Mouse (Mus musculus) naive thymus-derived CD4-positive, alpha-beta T cell, adult 2 months (primary cell): ENCODE results near the gene Bmp2k.

Experiments used
- DNase-seq: peaks from one replicate; pipeline ENCODE4 v3.0.0-alpha.2; 2011; ENCODE audit warnings: low read depth

Gene Bmp2k

DNA sequence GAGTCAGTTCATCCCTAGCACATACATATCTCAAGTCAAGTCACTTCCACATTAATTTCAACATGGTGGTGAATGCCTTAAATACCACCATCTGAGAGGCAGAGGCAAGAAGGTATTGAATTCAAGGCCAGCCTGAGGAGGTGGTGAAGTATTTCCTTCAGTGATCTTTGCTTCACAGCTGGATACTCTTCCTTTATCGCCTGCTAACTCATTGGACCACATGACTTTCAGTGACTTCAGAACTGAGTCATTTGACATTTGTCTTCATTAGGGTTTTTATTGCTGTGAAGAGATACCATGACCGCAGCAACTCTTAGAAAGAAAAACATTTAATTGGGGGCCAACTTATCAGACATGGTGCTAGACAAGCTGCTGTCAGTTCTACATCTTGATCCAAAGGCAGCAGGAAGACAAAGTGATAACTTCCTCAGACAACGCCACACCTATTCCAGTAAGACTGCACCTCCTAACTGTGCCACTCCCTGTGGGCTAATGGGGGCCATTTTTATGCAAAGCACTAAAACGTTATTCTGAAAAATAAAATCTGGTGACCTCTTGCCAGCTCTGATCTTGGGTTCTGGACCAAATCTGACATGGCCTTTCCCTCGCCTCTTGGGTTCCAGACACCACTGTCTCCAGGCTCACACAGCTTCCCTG lies 24.9 kb upstream of the Bmp2k start:
- no peak for DNase-seq

DNA sequence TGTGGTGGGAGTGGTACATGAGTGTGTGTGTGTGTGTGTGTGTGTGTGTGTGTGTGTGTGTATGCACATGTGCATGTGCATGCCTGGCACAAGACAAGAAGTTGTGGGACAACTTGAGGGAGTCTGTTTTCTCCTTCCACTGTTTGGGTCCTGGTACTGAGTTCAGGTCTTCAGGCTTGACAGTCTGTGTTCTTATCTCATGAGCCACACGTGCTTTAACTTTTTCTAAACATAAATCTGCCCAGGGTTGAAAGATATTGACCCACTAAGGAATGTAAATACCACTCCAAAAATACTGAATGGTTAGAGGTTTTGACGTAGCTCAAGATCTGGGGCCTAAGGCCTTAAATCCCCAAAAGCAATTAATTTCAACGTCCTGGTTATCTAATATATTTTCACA lies 23.8 kb upstream of the Bmp2k start:
- DNase-seq: no peak

DNA sequence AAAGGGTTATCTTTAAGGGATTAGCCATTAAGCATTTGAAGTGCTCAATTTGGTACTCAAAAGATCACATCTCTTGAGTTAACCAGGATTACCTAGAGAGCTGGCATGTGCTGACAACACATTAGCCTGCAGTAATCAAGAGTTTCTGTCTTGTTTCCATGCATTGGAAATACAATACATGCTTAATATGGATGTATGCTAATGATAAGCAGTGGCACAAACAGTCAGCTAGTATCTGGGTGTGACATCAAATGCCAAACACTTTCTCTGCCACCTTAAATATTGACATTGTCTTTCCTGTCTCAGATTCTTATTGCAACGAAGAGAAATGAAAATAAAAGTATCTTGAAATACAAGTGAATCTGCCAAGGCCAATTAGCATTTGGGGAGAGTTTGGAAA lies 22.8 kb upstream of the Bmp2k start:
- no peak for DNase-seq

DNA sequence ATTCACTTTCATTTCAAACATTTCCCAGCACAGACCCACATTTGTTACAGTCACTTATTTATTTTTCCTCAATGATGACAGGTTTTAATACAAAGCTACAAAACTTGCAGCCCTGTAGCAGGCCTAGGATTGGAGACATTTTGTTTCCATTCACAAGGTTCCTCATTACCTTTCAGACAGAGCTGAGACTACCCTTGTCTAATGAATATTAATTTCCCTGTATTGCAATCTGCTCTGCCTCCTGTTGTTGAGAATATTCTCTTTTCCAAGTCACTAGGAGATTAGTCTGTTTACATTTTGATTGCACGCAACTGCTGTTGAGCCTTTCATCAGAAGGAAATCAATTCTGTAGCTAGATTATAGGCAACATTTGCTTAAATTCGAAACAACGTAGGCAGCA lies 22.4 kb upstream of the Bmp2k start:
- DNase-seq: no peak

DNA sequence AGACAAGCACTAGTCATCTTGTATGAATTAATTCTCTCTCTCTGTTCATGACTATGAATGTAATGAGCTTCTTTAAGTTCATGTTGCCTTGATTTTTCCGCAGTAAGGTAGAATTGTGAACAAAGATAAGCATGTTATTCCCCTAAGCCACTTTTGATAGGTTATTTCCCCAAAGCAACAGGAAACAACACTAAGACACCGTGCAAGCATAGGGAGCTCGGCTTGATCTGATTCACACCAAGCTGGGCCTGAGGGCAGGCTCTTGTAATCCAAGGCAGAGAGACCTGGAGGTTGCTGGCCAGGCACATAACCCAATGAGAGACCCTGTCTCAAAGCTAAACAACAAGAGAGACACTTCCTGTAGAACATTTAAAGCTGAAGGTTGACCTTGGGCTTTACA lies 21.3 kb upstream of the Bmp2k start:
- no peak for DNase-seq

DNA sequence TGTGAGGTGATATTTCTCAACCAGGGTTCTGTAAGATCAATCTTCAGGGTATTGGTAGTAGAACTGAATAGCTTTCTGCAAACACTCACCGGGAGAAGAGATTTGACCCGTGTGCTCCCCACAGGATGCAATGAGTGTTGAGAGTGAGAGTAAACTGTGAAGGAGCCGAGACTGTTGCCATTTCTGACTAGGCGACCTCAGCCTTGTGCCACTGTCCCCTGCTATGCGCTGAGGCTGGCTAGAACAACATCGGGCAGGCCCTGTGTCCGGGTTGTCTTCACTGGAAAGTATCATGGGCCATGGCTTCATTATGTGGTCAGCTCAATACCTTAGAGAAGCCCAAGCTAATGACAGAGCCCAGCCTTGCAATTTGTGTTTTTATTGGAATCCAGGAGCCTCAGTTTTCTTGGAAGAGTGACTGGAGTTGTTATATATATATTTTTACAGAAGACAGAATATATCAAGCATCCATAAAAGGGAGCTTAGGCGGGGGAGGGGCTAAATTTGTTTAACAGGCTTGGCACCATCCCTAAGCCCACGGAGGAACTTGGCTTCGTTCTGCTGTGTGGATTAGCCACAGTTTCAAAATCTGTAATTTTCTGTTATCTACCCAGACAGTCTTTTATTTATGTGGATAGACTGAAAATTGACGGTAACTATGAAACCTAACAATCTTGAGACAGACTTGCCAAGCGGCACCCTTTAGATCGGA lies 18.0 kb upstream of the Bmp2k start:
- DNase-seq: no peak

DNA sequence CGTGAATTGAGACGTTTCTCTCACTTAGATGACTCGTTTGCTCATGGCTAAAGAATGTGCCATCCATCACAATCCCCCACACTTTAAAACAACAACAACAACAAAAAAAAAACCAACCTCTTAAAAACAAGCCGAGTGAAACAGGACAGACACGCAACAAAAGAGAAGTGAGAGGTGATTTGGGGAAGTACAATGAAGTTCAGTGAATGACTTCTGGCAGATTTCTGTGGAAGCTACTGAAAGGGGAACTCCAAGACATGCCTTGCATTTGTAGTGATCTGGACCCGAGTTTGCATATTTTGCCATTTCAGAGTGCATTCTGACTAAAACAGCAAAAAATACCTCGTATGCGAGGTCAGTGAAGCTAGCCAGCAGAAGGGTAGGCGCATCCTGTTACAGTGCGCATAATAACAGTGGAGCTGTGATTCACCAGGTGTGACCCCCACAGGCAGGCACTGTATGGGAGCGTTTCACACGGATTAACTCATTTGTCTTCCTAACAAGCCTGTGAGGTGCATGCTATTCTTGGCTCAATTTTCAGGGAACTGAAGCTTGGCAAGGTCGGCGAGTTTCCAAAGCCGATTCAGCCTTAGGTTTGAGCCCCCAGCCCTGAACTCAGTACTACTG lies 17.4 kb upstream of the Bmp2k start:
- DNase-seq: peak; percentile 19

DNA sequence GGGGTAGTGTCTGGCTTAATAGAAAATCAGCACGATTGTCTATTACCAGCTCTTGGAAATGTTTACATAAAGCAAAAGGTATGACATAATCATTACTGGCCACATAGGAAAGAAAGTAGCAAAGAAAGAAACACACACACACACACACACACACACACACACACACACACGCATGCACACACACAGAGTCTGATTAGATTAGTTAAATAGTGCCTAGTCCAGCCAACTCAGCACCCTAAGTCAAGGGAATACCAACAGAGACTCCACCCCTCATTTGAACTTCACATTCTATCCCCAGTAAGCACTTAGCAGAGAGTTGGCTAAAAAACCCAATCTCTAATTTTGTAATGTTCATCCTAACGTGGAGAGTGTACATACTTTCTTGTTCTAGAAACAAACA lies 15.5 kb upstream of the Bmp2k start:
- DNase-seq: no peak

DNA sequence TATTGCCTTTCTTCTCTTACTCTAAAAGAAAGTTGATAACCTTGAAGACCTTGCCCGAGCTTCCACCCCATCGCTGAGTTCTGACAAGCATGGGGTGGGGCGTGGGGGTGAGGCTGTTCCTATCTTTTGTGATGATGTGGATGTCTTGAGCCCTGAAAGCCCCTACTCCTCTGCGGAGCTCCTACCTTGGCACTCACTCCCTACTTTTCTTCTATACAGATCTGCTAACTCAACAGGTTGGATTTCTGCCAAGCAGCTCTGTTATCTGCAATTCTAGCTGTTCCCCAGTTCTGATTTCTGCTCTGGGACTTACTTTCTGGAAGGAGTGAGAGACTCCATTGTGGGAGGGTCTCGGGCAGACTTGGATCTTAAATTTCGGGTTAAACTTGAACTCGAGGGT lies 14.3 kb upstream of the Bmp2k start:
- DNase-seq: no peak

DNA sequence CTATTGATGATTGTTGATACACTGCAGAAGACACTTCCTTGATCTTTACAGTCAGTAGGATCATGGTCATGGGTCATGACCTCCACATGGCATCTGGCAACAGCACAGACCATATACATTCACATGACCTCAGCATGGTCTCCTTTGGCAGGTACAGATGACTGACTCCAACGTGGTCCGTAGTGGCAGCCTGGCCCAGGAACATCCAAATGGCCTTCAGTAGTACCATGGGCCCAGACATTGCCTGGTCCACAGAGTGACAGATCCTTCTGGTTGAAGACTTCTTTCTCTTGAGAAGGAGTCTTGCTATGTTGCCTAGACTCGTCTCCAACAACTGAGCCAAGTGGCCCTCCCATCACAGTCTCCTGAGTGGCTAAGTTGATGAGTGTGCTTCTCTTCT lies 10.6 kb upstream of the Bmp2k start:
- no peak for DNase-seq

DNA sequence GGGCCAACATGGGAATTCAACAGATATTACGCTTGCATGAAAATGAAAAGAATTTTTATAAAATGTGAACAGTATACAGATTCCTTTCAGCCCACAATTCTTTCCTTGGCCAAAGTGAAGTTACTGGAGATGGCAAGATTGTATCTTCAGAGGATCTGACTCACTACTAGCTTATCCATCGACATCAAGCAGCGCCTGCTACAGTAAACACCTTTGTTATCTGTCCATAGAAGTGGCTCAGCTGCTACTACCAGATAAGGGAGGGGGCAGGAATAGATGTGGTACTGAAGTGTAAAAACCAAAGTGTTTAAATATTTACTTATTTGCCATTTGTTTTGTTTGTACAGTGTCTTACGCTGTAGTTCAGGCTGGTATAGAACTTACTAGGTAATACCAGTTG lies 8.6 kb upstream of the Bmp2k start:
- no peak for DNase-seq

DNA sequence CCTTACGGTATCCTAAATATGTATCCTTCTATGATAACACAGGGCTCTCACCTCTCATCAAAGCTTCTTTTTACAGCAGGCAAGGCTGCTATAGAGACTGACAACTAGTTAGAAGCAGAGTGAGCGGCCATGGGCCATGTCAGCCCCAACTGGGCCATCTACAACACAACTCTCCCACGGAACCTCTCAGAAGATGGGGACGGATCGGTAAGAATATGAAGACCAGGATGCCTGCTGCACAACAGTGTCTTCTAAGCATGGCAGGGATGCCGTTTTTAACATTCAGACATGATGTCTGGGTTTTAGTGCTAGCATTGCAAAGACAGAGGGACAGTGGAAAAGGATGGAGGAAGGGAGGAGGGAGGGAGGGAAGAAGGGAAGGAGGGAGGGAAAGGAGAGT lies 6.3 kb upstream of the Bmp2k start:
- no peak for DNase-seq

DNA sequence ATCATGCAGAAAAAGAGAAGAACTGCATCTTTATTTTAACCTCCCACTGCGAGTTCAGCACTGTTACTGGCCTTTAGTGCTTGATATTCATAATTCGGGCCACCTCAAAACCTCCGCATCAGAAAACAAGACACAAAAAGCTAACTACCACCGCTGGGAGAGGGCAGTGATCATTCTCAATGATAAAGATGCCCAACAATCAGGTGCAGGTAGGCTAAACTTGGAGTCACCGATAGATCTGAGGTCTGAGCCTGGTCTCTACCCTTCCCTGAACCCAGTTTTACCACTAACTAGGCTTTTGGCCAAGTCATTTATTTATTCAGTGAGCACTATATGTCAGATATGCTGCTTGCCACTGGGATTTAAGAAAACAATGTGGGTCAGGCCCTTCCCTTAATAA lies 4.8 kb upstream of the Bmp2k start:
- DNase-seq: no peak

DNA sequence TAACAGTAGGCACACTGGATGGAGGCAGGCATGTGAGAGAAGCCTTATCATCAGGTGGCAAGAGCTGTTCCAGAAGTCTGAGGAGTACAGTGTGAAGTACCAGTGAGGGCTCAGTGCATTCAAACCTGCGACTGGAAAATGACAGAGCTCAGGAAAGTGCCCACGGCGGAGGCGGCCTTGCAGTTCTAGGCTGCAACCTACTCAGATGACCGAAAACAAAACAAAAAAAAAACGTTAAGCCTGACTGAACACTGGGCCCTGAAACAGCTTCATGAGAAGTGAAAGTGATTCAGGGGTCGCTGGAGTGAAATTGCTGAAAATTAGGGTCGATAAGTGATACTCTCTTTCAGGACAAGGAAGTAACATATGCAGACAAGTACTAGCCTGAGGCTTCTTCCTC lies 4.4 kb upstream of the Bmp2k start:
- DNase-seq: no peak

DNA sequence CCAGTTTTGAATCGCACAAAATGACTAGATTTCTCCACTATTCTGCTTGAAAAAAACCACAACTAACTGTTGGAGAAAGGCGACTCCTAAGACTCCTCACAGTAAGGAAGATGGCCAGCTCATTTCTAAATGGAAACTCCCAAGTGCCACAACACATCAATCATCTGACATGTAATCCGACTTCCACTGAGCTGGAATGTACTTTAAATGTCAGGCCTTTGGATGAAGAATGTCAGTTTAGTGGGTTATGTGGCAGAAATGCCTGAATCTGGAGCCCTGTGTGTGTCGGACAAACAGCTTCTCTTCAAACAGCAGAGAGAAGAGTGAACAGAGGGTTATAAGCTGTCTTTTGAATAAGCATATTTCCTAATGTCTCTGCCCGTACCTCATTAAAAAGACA lies 1.7 kb upstream of the Bmp2k start:
- DNase-seq: peak; percentile 15

DNA sequence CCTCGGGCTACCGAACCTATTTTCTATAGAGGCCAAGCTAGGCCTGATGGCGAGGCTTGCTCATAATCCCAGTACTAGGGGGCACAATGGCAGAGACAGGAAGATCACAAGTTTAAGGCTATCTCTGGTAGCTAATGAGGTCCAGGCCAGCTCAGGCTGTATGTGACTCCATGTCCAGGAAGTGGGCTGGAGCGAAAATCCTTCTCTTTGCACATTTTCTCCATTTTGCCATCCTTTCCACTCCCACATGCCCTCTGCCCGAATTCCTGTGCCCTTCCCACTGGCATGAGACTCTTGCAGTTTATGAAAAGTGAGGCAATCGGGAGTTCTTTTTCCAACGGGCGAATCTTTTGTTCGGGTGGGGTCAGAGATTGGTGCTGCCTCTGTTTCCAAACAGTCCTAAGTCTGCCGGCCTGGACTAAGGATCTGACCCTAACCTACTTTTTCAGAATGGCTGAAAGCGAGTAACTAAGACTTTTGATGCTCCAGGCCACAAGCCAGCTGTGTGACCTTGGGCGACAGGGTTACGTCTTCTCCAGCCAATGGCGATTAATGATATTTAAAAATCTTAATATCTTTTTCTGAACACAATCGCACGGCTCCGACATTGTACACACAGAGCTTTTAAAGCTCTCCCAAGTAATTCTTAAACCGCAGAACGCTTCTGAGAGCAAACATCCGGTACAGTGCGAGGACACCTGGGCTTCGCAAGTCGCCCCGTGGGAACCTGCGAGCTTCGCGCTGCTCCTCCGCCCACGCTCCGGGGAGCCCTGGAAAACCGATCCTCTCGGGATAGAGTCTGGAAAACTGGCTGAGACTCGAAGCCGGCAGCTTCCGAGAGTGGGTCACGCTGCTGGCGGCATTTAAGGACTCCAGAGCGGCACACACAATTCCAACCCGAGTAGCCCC lies 834 bp upstream of the Bmp2k start:
- peak; percentile 84 for DNase-seq

DNA sequence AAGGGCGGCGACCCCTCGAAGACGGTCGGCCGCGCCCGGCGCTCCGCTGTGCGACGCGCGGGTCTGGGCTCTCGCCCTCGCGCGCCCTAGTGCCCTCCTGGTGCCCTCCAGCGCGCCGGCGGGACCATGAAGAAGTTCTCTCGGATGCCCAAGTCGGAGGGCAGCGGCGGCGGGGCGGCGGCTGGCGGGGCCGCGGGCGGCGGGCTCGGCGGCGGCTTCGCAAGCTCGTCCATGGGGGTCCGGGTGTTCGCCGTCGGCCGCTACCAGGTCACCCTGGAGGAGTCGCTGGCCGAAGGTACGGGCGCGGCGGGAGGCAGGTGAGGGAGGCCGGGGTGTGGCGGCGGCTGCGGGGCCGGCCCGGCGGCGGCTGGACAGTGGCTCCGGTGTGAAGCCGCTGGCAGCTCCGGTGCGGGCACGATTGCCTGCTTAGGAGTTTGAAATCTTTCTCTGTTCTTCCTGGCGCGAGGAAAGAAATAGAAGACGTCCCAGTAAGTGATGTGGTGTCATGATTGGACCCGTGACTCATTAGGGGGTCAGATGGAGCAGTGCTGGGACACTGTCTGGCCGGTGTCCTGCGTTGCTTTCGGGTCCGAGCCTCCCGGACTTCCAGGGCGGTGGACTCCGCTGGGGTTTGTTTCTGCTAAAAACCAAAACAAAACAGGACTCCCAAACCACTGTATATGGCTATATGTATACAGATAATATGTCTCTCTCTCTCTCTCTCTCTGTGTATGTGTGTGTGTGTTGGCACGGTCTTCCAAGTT lies 495 bp downstream of the Bmp2k start:
- DNase-seq: peak; percentile 53

DNA sequence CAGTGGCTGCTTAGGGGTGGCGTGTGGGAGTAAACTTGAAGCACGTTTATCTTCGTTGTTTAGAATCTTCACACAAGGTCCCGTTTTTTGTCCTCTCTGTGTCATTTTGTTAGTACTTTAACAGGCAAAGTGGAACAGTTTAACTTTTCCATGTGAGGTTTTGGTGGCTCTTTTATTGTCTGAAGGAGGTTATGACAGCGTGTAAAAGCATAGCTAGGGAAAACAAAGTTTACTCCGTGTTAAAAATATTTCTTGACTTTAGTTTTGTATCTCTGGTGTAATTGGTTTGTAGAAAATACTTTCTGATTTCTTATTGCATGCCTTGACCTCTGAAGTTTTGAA lies 1.0 kb downstream of the Bmp2k start:
- no peak for DNase-seq

DNA sequence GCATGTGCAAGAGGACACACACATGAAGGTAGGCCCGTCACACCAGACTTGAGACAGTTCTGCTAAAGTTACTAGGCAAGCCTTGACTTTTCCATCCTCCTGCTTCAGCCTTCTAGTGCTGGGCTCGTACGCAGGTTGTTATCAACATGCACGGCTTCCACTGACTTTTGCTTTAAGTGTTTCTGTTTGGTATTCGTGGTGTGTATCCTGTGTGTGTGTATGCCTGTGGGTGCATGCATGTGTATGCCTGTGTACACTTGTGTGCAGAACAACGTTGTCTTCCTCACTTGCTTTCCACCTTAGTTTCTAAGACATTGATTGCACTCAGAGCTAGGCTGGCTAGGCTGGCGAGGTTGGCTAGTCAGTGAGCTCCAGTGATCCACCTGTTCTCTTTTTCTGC lies 2.1 kb downstream of the Bmp2k start:
- DNase-seq: peak; percentile 35

DNA sequence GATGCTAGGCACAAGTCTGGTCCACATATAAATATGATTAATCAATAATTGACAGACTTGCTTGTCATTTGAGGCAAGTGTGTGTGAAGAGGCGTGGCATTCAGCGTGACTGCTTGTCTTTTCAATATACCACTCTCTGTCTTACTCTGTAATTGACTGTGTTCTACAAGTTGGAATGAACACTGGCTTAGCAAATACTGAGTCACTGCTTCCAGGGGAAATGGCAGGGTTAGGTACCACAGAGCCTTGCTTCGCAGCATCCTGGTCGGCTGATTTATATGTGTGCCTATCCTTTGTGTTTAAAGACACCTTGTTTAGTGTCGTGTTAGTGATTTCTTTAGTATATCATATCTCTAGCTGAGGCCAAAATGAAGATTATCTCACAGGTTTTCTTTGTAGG lies 3.0 kb downstream of the Bmp2k start:
- DNase-seq: peak; percentile 15

DNA sequence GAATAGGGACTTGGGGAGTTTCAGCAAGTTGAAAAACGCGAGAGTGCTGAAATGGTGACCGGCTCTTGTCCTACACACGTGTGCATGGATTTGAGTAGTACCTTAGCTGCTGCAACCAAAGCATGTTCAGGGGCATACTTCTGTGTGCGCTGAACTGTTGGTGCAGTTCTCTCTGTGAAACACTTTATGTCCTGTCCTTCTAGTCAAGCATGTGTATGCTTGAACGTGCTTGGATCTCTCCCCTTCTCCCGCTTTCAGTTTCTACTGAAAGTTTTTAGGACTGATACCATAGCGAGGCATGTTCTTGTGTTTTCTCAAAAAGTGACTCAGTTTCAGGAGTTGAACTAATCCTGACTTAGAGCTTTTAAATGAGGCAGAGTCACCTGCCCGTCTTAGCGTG lies 3.7 kb downstream of the Bmp2k start:
- no peak for DNase-seq

DNA sequence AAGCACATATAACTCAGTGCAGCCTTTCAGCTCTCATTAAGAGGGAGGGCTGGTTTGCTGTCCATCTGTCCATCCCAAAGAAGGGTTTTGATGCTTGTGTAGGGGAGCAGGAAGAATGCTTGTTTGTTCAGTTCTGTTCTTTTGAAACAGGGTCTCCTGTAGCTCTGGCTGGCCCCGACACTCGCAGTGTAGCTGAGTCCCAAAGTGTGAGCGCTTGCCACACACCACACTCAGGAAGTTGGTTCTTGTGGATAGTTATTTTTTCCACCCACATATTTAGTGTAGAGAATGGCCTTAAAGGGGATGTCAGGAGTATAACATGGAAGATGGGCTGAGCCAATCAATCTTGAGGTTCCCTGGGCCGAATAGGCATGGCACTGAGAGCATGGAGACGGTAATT lies 4.1 kb downstream of the Bmp2k start:
- DNase-seq: no peak
